Mouse (Mus musculus) midbrain, embryonic 10.5 days (tissue): Measurements from ENCODE around the gene Senp3. TPM values are rescaled to one million over a fixed set of nuclear protein-coding genes. Genes with fewer than 3 reads are reported as not detected.

Experiments
- DNase-seq: peaks from one replicate; pipeline ENCODE4 v3.0.0-alpha.2; 2017; ENCODE audit warnings: low spot score
- H3K27ac ChIP-seq: fragments of 300-500 bp; sonication (generic); replicated peaks from 2 replicates; pipeline ENCODE4 v1.5.1; 2016; ENCODE audit warnings: mild to moderate bottlenecking
- H3K27me3 ChIP-seq: fragments of 300-500 bp; sonication (generic); 2 replicates; pipeline ENCODE4 v1.6.1; 2016; ENCODE audit warnings: low read depth, mild to moderate bottlenecking; ENCODE audit not compliant: poor library complexity, severe bottlenecking
- H3K36me3 ChIP-seq: fragments of 300-500 bp; sonication (generic); 2 replicates; pipeline ENCODE4 v1.6.1; 2016; ENCODE audit warnings: mild to moderate bottlenecking, moderate library complexity
- H3K4me1 ChIP-seq: fragments of 300-500 bp; sonication (generic); 2 replicates; pipeline ENCODE4 v1.6.1; 2016
- H3K4me3 ChIP-seq: fragments of 300-500 bp; sonication (generic); 2 replicates; pipeline ENCODE4 v1.5.1; 2016; ENCODE audit warnings: mild to moderate bottlenecking, moderate library complexity
- H3K9me3 ChIP-seq: fragments of 300-500 bp; sonication (generic); replicated peaks from 2 replicates; pipeline ENCODE4 v1.6.1; 2016; ENCODE audit warnings: mild to moderate bottlenecking
- WGBS: fragments of 180-500 bp; shearing (Covaris S2); methylation state at CpG from one replicate; pipeline ENCODE4 v1.1.7; 2016; 5-methylcytosine and 5-hydroxymethylcytosine counted together
- polyA plus RNA-seq: library from polyadenylated mRNA; unstranded; fragments of >200 nt; fragmentation: Nextera tagmentation; extraction: Ambion mirVana; gene quantifications from 2 replicates; pipeline ENCODE4 v1.2.1, GENCODE M21; 2016

Senp3 gene
- polyA plus RNA-seq, 1 experiment from 2014 or later, result 112 TPM

DNA sequence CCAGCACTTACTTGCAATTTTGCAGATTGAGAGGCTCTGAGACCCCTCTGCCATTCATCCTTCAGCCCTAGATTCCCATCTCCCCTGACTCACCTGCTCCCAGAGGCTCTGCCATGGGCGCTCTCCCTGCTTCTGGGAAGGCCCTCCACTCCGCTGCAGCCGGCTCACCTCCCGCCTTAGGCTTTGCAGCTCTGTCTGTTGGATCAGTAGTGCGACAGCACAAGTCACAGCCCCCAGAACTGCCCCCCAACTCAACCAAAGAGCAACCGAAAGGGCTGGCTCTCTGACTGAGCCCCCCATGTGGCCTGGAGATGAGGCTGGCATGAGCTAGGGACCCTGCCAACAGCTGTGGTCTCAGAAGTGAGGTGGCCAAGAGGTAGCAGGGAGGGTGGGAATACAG lies 3.1 kb upstream of the Senp3 start:
- Histone ChIP-seq H3K36me3 (peaks cover 7% of the 10 kb centered on the region), H3K27ac (0 out of 2 replicates have a peak overlapping the region, but pooled peaks have one; percentile 30), H3K9me3 (no peaks in the 10 kb centered on the region), H3K4me1 (peaks cover 55% of the 10 kb centered on the region), H3K27me3 (peaks cover 25% of the 10 kb centered on the region), H3K4me3 (0 out of 2 replicates have a peak overlapping the region, but pooled peaks have one; percentile 8)
- 81% methylated on average over 6 of the region's 6 CpGs for whole genome bisulfite sequencing
- no peak for DNase-seq

DNA sequence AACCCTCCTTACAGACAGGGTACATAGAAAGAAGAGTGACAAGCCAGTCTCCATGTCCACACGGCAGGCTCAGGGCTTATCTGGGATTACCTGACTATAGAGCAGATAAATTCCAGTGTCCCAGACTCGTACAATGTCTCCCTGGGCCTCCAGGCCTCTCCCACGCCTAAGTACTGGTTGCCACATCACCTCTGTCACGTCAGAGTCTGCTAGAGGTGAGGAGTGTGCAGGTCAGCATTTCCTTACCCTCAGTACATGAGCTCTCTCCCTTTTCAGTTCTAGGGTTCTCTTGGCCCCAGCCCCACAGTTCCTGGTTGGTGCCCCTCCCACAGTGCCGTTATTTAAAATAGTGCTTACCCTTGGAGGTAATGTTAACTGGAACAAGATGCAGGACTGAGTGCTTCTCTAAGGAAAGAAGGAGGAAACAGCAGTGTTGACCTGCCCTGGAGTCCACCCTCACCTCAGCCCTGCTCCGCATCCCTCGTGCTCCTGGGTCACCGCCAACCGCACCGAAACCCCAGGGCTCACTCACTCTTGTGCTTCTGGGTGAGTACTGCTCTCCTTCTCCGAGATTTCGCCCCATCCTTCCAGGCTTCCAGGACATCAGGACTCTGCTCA lies 2.4 kb upstream of the Senp3 start:
- peaks cover 25% of the 10 kb centered on the region for H3K27me3 ChIP-seq
- no peaks in the 10 kb centered on the region for H3K9me3 ChIP-seq
- peaks cover 59% of the 10 kb centered on the region for H3K4me1 ChIP-seq
- DNase-seq, result no peak
- 80% methylated on average over 12 of the region's 12 CpGs for WGBS
- H3K36me3 ChIP-seq, result peaks cover 13% of the 10 kb centered on the region
- 0 out of 2 replicates have a peak overlapping the region, but pooled peaks have one; percentile 81 for H3K27ac ChIP-seq
- no peak overlapping the region for H3K4me3 ChIP-seq

DNA sequence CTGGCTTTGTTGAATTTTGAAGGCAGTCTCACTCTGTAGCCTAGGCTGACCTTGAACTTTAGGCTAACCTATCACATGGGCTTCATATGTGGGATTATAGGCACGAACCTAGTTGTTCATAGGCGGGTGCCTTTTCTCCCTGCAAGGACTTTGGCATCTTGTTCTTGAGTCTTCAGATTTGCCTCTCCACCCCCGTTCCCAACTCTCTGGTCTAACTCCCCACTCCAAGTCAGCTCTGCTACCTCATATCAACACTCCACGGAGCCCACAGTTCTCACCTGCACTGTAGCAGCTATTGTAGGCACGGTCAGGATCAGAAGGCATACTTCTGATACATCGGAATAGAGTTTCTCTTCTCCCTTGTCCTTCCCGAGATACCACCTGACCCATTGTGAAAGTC lies 1.7 kb upstream of the Senp3 start:
- Histone ChIP-seq H3K27ac (peak overlapping the region; percentile 81), H3K4me3 (no peak overlapping the region), H3K27me3 (peaks cover 25% of the 10 kb centered on the region), H3K36me3 (peaks cover 20% of the 10 kb centered on the region), H3K4me1 (peaks cover 59% of the 10 kb centered on the region), H3K9me3 (no peaks in the 10 kb centered on the region)
- WGBS, result 80% methylated on average over 7 of the region's 7 CpGs
- no peak for DNase-seq

DNA sequence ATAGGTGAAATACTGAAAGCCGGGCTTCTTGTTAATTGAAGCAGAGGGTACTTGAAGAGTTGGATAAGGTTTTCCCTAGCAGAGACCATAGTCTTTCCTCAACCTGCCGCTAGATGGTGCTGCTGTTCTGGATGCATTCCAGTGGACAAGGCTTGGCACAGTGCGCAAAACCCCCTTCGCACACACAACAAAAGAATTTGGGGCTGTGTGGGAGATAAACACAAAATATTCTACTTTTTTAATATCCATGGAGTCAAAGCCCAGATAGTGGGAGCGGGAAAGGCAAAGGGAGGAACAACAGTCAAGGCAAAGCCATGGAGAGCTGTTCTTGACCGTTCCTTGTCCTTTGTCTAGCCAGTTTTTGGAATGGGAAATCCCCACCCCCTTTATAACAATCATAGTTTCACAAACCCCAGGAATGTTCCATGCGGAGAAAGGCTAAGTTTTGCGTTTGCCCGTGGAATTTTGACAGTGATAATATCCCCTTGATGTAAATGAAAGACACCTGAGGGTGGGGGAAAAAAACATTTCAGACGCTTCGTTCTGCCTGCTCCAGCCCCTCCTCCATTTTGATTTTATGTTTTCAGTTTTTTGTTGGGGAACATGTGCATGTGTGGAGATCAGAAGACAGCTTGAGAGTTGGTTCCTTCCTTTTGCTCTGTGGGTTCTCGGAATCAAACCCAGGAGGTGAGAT lies 1.1 kb upstream of the Senp3 start:
- Histone ChIP-seq H3K27me3 (peaks cover 25% of the 10 kb centered on the region), H3K27ac (peak overlapping the region; percentile 81), H3K36me3 (peaks cover 26% of the 10 kb centered on the region), H3K4me1 (peaks cover 59% of the 10 kb centered on the region), H3K4me3 (peak overlapping the region; percentile 73), H3K9me3 (no peaks in the 10 kb centered on the region)
- DNase-seq, result peak; percentile 89
- WGBS, result 30% methylated on average over 12 of the region's 12 CpGs

DNA sequence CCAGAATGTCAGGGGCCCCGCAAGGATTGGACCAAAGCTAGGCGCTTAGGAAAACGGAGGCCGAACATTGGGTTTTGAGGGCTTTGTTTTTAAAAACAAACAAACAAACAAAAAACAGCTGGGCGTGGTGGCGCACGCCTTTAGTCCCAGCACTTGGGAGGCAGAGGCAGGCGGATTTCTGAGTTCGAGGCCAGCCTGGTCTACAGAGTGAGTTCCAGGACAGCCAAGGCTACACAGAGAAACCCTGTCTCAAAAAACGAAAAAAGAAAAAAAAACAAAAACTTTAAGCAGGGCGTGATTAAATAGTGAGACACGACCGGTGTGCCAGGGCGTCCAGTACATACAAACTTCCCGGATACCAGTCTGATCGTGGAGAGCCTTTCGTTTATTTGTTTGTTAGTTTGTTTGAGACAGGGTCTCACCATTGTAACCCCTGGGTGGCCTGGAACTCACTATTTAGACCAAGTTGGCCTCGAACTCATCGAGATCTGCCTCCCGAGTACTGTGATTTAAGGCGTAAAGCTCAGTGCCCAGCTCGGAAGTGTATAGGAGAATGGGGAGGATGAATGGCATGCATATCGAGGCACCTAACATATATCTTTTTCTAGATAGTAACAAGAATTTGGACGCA lies 440 bp upstream of the Senp3 start:
- peaks cover 59% of the 10 kb centered on the region for H3K4me1 ChIP-seq
- H3K36me3 ChIP-seq, result peaks cover 32% of the 10 kb centered on the region
- 30% methylated on average over 24 of the region's 24 CpGs for WGBS
- H3K4me3 ChIP-seq, result peak overlapping the region; percentile 73
- H3K9me3 ChIP-seq, result no peaks in the 10 kb centered on the region
- DNase-seq, result no peak
- H3K27ac ChIP-seq, result peak overlapping the region; percentile 92
- peaks cover 25% of the 10 kb centered on the region for H3K27me3 ChIP-seq

DNA sequence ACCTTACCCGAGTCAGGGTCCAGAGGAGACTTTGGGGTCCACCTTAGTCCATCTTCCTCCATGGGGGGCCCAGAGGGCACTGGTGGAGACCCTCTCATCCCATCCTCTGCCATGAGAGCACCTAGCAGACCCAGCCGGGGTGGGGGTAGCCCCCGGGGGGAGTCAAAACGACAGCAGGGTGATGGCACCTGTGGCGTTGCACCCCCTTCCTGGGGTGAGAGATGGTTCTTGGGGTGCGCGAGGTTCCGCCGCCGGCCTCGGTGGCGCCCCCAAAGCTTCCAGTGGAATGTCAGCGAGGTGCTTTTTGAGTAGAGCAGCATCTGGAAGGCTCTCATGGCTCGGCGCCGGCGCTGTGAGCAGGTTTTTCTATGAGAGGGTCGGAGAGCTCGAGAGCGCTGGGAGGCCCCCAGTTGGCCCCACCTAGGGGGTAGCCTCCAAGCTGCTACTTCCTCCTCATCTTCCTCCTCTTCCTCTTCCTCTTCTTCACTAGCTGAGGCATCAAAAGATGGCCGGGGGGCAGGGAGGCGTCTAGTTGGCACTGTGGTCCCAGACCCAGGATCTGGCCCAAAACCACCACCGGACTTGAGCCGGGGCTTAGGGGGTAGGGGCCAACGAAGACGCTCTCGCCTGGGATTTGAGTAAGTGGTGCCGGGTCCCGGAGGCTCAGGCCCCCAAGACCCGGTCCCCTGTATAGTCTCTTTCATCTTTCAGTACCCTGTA lies 1.6 kb downstream of the Senp3 start:
- H3K36me3 ChIP-seq, result peaks cover 52% of the 10 kb centered on the region
- peak overlapping the region; percentile 92; the same call in 1 of the 2 replicates for H3K27ac ChIP-seq
- WGBS, result 90% methylated on average over 30 of the region's 30 CpGs

DNA sequence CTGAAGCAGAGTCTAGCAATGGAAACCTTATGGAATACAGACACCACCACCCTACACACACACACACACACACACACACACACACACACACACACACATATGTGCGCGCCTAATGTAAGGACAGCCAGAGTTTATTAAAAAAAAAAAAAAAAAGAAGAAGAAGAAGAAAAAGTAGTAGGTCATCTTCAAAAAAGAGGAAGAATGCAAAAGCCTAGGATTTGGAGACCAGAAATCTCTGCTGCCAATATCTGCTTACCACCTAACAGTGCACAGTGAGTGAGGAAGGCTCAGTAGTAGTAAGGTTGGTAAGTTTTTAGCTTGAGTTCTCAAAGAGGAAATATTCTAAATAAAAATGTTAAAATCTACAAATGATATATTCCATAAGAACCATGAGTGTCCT lies 2.7 kb downstream of the Senp3 start:
- no peaks in the 10 kb centered on the region for H3K9me3 ChIP-seq
- H3K36me3 ChIP-seq, result peaks cover 64% of the 10 kb centered on the region
- WGBS, result 100% methylated on average over 2 of the region's 2 CpGs

More for the DNA sequence above, 1.6 kb downstream of the Senp3 start:
- Histone ChIP-seq H3K4me1 (peaks cover 41% of the 10 kb centered on the region), H3K9me3 (no peaks in the 10 kb centered on the region), H3K27me3 (peaks cover 14% of the 10 kb centered on the region; the same call in 1 of the 2 replicates), H3K4me3 (peak overlapping the region; percentile 73)
- DNase-seq, result no peak

DNA sequence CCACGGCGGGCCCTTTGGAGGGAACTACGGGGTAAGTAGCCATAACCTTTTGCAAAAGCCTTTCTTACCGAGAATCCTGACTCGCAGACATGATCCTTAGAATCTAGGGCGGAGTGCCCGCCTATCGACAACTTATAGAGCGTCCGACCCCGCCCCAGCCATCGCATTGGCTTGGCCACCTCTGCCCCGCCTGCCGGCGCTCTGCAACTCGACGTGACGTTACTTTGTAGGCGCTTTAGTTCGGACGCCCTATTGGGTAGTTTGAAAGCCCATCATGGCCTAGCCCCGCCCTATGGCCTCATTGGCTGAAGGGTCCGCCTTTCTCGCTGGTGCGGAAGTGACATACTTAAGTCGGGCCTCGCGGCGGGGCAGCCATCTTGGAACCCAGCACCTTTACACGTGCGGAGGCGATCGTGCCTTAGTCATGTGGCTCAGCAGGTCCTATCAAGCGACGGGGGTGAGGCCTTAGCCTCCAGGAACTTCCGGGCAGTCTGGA lies 9.6 kb downstream of the Senp3 start, which contains the start of gene Eif4a1:
Eif4a1 (minus strand) TSS at position 213 of the 496 bp plus-strand sequence.
- WGBS, result under 1% methylated on average over 36 of the region's 36 CpGs
- peaks cover 88% of the 10 kb centered on the region for H3K36me3 ChIP-seq

More for the DNA sequence above, 2.7 kb downstream of the Senp3 start:
- Histone ChIP-seq H3K4me1 (peaks cover 35% of the 10 kb centered on the region), H3K4me3 (0 out of 2 replicates have a peak overlapping the region, but pooled peaks have one; percentile 16), H3K27ac (no peak overlapping the region), H3K27me3 (peaks cover 2% of the 10 kb centered on the region; the same call in 1 of the 2 replicates)
- DNase-seq, result no peak

DNA sequence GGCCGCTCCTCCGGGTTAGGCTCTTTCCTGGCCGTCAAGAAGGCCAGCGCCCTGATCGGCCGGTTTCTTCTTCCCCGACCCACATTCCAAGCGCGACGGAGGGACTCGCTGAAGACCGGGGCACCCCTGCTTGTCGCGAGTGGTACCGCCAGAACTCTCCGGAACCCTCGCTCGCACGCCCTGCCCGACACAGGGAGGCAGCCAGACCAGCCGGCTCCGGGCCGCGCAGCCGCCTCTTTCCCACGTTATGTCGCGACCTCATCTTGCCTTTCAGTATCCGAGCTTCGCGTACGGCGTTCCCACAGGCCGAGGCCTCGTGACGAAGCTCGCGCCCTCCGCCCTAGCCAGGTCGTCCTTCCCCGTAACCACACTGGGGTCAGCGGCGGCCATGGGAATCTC lies 10.2 kb downstream of the Senp3 start:
- no peaks in the 10 kb centered on the region for H3K27me3 ChIP-seq
- peak overlapping the region; percentile 96 for H3K27ac ChIP-seq
- H3K4me1 ChIP-seq, result peaks cover 31% of the 10 kb centered on the region
- WGBS, result under 1% methylated on average over 43 of the region's 43 CpGs
- peaks cover 87% of the 10 kb centered on the region for H3K36me3 ChIP-seq
- no peaks in the 10 kb centered on the region for H3K9me3 ChIP-seq
- no peak for DNase-seq
- peak overlapping the region; percentile 91 for H3K4me3 ChIP-seq

More for the DNA sequence above, 9.6 kb downstream of the Senp3 start, which contains the start of gene Eif4a1:
- DNase-seq, result peak; percentile 100
- Histone ChIP-seq H3K27ac (peak within 1 kb of the TSS; percentile 96), H3K4me3 (peak within 1 kb of the TSS; percentile 91), H3K4me1 (peaks cover 31% of the 10 kb centered on the region), H3K9me3 (no peaks in the 10 kb centered on the region), H3K27me3 (no peaks in the 10 kb centered on the region)

DNA sequence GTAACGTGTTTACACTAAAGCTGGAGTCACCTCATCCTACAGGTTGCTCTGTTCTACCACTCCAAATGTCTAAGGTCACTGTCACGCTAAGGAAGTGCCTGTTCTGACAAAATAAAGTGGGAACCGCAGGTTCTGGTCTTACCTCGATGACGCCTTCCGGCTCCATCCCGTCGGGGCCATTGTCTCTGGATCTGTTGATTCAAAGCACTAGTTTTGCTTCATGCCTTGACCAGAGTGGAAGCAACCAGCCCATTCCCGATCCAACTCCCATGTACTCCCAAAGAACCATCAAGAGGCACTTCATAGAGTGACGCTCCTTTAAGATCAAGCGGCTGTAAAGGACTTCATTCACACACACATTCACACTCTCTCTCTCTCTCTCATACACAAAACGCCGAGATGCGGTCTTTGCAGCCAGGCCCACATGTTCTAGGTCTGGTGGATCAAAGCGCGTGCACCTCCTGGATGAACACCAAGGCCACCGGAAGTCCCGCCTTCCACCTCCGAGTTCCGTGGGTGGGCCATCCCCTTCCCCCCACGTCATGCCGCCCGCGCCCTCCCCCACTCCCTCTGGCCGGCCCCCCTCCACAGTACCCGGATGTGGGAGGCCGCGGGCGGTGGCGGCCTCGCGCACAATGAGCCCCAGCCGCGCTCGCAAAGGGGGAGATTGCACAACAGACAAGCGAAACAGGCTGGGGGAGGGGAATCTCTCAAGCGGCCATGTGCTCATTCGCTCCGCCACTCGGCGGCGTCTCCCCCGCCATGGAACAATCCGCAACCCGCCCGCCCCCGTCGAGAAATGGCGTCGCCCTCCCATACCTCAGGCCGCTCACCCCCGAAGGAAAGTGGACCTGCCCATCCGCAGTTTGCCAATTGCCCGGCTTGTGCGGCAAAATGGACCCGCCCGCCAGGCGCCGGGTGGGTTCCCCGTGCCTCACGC lies 10.8 kb downstream of the Senp3 start:
- Histone ChIP-seq H3K27ac (peak overlapping the region; percentile 96), H3K27me3 (no peaks in the 10 kb centered on the region), H3K36me3 (peaks cover 87% of the 10 kb centered on the region), H3K4me1 (peaks cover 31% of the 10 kb centered on the region), H3K9me3 (no peaks in the 10 kb centered on the region), H3K4me3 (peak overlapping the region; percentile 91)
- WGBS, result under 1% methylated on average over 61 of the region's 61 CpGs
- peak; percentile 95 for DNase-seq

DNA sequence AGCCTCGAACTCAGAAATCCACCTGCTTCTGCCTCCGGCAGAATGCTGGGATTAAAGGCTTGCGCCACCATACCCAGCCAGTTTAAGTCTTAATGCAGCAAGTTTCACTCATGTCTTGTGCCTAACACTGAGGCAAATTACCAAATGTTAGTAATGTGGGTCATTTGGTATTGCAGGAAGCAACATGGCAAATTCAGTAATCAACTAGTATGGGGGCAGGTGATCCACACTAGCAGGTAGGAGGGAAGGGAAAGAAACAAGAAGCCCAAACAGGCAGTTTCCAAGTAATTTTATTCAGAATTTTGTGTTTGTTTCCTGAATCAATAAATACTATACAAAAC lies 15.2 kb downstream of the Senp3 start:
- Histone ChIP-seq H3K27ac (no peak overlapping the region), H3K27me3 (no peaks in the 10 kb centered on the region), H3K4me1 (peaks cover 37% of the 10 kb centered on the region), H3K4me3 (no peak overlapping the region), H3K9me3 (no peaks in the 10 kb centered on the region), H3K36me3 (peaks cover 83% of the 10 kb centered on the region)
- DNase-seq, result no peak
- WGBS, result 89% methylated on average over 3 of the region's 3 CpGs
